Mouse (Mus musculus) common myeloid progenitor, adult 5-6 weeks (primary cell): Measurements from ENCODE around the gene Slc4a1ap. TPM values are rescaled to one million over a fixed set of nuclear protein-coding genes. Genes with fewer than 3 reads are reported as not detected.
"Not testable (repeated sequence)": the region's sequence is repeated elsewhere in the genome, so short reads cannot be mapped to it uniquely, and the experiment has no call there.

ENCODE experiments used
- ATAC-seq: replicated peaks from 2 replicates; pipeline ENCODE4 v1.8.0; 2016; ENCODE audit warnings: low read depth, mild to moderate bottlenecking, moderate TSS enrichment, inconsistent platforms; ENCODE audit not compliant: poor library complexity, severe bottlenecking
- total RNA-seq: library from RNA; stranded (forward); fragments of 200-1000, 187-1606 nt; gene quantifications from 2 replicates; pipeline ENCODE4 v1.2.3, GENCODE M21; 2017

Slc4a1ap gene
- total RNA-seq: 55.9 and 61.4 TPM in 2 replicates

DNA sequence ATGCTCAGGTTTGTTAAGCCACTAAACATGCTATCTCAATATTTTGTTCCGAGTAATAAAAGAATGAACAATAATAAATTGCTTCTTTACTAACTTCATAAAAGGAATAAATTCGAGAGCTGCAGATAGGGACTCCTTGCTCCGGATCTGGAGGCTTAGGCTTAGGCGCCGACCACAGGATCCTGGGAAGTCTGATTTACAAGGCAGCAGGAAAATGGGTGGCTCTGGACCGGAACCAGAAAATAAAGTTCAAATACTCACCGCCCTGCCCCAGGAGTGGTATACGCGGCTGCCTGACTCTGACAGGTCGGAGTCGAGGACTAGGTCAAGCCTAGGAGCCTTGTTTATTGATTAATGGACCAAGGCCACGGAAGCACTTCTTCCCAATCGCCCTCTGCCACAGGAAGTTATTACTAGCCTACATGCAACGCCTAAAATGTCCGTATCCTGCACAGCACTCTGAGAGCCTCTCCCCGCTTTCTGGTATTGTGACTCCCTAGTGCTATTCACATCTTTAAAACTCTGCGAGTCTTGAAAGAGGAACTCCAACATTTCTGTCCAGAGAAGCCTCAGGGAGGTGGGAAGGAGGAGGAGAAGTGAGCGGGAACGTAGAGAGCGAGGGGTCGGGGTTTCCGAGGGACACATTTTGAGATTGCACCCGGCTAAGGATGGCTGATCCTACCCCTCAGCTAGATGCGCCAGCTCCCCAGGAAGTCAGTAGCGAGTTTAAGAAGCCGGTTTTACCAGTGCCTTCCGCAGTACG, at the start of gene Slc4a1ap:
Slc4a1ap (plus strand) TSS at position 642 of the 763 bp plus-strand sequence.
- ATAC-seq: peak; percentile 93

DNA sequence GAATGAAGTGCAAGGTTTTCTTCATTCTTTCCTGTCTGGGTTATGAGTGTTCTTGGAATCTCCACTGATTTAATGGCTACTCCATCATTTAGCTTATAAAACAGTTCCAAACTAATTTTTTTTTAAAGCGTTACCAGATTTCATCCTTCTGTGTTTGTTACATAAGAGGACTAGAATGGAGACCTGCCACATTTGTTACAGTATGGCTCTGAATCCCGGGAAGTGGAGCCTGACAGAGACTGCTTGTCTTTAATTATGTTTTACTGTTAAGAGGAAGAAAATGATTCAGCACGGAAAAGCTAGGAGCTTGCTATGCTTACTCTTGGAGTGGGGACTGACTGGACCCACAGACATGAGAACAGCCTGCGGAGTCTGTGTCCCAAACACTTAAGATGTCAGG, 46.3 kb upstream of the Slc4a1ap start:
- no peak for ATAC-seq

DNA sequence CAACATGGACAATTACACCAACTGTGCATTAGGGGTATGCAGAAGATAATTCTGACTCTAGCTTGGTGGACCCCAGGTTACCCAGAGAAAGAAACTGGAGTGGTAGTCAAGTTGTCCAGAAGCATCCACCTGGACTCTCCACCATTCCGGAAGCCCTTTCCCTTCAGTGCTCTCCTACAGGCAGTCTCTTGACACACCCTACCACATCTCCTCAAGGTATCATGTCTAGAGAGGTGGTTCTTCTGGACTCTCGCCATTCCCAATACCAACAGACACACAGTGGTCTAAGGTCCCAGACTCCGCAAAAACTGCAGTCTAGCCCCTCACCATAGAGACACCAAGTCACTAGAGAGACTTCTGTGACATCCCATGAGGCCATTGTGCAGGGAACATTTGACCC, 41.4 kb upstream of the Slc4a1ap start, which contains the start of gene 4930548H24Rik:
4930548H24Rik (plus strand) TSS at position 301 of the 400 bp plus-strand sequence.
- no peak for ATAC-seq

DNA sequence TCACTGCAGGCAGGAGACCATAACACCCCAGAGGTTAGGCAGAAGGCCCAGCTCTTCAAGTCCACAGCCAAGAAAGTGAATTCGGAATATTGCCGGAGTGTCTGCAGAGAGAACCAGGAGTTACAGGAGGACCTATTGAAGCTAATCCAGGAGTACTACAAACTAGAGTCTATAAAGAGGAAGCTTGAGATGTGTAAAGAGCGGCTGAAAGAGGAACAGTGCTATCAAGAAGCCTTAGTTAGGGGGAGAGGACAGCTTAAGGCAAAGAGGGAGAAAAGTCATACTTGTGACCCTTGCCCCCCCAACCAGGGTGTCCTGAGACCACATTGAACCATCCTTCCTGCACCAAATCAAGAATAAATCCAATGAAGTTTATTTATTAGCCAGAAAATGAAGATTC, 38.9 kb upstream of the Slc4a1ap start:
- 0 out of 2 replicates have a peak, but pooled peaks have one; percentile 36 for ATAC-seq

DNA sequence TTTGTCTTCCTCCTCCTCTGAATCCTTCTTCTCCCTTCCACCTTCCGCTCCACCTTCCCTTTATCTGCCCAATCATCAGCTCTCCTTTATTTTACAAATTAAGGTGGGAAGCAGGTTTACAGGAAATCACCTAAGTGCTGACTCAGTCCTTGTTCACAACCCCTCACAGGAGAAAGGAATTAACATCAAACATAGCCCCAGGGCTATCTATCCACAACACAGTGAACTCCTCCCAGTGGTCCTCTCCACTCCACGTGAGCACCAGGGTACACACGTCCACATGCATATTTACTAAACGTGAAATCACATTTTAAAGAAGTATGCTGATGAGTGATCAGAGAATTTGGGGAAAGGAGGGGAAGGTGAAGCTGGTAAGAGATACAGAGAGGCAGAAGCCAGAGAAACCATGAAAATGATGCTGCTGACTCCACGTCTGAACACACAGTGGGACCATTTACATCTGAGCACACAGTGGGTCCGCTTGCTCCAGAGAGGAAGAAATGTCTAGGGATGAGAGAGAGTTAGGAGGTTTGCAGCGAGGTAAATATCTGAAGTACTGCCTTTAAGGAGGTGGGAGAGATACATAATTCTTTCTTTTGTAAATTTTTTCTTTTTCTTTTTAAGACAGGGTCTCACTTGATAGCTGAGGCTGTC, 37.6 kb upstream of the Slc4a1ap start:
- ATAC-seq: no peak

DNA sequence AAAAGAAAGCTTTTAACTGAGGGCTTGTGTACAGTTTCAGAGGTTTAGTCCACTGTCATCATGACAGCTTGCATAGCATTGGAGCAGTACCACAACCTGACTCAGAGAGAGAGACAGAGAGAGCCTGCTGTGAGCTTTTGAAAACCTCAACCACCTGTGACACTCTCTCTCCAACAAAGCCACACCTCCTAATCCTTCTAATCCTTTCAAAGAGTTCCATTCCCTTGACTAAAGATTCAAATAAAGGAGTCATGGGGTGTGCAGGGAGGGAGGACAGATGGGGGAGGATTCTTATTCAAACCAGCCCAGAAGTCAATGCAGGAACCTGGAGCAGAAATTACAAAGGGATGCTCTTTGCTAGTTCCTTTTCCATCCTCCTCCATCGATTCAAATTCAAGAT, 34.8 kb upstream of the Slc4a1ap start:
- no peak for ATAC-seq

DNA sequence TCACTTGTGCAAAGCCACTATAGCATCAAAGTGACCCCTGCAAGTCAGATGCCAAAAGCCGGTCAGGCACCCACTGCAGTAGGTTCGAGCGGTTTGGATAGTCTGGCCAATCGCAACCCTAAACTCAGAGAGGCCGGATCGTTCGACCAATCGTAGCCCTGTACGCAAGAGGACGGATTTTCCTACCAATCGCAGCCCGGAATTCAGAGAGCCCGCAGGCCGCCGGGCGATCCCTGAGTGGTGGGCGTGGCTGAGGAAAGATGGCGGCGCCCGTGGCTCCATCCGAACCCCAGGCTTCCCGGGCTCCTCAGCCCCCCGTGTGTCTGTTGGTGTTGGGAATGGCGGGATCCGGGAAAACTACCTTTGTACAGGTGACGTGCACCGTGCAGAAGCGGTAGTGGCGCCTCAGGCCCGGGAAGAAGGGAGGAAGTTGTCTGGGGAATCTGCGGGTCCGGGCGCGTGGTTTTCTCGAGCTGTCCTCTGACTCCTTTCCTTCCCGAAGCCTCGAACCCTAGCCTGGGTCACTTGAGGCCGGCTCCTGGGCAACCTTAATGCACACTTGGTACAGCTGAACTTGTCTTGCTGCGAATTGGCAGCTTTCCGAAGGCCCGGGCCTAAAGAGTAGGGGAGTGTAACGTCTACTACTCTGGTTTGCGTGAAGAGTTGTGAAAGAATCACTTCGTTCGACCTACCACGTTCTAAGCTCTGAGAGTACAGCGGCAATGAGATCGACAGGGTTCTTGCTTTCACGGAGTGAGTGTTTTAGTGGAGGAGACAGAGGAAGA, 32.1 kb upstream of the Slc4a1ap start, which contains the start of gene Gpn1:
Gpn1 (plus strand) TSS at position 229 of the 785 bp plus-strand sequence.
- peak; percentile 100 for ATAC-seq

DNA sequence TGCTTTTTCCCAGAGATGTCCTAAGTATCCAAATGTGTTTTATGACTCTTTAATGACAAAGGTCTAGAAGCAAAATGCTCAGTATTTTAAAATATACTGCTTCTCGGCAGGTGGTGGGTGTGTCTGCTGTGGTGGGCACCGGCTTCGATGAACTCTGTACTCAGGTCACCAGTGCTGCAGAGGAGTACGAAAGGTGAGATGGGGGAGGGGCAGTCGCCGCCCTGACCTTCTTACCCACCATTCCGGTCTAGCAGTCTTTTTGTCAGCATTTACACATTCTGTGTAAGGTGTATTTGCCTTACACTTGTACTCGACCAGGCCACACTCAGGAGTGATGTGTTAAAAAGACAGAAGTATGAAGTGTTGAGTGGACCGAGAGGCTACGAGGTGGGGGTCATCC, 22.0 kb upstream of the Slc4a1ap start:
- no peak for ATAC-seq

DNA sequence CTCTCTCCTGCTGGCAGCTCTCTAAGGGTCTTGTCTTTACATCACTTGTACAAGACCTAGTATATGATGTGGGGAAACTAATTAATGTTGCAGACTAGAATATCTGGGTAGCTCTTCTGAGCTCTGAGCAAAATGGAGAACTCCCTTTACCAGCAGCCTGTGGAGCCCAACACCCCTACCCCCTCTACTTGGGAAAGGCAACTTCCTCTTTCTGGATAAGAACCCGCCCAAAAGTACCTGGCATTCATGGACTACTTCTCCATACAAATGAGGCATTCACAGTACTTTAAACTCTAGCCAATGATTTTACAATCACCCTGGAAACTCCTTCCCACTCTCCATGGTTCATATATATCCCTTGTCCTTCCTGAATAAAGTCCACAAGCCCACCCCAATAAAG, 14.3 kb upstream of the Slc4a1ap start:
- peak; percentile 81 for ATAC-seq

DNA sequence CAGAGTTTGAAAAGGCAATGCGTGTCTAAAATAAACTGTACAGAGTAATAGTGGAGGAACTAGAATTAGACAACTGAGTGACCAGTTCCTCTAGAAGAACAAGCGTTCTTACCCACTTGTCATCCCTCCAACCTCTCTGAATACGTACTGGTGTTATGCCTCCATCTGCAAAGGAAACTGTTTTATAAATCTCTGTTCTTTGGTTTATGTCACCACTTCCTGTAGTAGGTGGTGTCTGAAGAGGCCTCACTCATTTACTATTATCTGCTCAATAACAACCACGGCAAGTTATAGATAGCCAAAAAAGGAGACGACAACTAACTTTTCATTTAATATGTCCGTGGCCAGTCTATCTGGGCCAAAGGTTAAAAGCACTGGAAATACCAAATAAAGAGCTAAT, 6.2 kb upstream of the Slc4a1ap start:
- no peak for ATAC-seq

DNA sequence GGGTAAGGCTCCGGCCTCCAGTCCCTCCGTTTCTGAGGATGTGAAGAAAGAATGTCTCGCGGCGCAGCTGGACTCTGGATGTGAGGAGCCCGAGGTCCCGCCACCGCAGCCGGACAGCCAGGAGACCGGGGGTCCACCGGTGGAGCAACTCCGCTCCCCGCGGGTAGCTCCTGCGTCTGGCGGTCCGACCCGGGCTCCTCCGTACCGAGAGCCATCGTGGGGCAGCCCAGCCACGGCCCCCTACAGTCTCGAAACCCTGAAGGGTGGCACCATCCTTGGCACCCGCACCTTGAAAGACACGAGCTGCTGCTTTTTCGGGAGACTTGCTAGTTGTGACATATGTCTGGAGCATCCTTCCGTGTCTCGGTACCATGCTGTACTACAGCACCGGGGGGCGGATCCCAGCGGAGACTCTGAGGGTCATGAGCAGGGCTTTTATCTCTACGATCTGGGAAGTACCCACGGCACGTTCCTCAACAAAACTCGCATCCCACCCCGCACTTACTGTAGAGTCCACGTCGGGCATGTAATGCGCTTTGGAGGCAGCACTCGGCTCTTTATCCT, 404 bp downstream of the Slc4a1ap start:
- ATAC-seq: peak; percentile 14; the same call in 1 of the 2 replicates

DNA sequence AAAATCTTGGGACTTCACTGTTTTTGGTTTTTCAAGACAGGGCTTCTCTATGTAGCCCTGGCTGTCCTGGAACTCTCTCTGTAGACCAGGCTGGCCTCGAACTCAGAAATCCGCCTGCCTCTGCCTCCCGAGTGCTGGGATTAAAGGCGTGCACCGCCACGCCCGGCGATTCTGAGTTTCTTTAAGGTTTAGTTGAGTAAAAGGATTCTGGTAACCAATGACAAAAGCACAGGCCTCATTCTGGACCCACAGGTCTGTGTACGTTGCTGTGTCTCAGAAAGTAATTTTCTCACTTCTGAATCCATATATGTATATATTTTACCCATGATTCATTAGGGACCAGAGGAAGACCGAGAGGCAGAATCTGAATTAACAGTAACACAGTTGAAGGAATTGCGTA, 912 bp downstream of the Slc4a1ap start, which contains the start of gene Supt7l:
Supt7l (minus strand) TSS at position 101 of the 400 bp plus-strand sequence.
- ATAC-seq: not testable (repeated sequence)

DNA sequence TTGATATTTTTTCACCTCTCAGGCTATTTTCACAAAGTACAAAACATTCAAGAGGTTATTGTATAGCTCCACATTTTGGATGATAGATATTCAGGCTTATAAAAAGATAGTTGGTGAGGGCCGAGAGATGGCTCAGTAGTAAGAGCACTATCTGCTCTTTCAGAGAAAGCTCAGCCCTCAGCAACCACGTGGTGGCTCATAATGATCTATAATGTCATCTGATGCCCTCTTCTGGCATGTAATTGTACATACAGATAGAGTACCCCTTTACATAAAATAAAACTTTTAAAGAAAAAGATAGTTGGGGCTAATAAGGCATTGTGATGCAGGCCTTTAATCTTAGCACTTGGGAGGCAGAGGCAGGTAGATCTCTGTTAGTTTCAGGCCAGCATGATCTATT, 1.8 kb downstream of the Slc4a1ap start:
- peak; percentile 63 for ATAC-seq

DNA sequence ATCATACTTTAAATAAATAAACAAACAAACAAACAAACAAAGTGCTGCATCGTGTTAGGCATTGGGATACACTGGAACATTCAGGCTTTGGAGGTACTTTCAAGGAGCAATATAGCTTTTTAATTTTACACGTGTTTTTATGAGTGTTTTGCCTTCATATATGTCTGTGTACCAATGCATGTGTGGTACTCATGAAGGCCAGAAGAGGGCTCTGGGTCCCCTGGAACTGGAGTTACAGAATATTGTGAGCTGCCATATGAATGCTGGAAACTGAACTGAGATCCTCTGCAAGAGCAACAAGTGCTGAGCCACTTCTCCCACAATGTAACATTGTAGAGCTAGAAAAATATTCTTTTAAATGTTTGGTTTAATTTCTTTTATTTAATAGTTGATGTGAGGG, 8.4 kb downstream of the Slc4a1ap start:
- ATAC-seq: no peak

DNA sequence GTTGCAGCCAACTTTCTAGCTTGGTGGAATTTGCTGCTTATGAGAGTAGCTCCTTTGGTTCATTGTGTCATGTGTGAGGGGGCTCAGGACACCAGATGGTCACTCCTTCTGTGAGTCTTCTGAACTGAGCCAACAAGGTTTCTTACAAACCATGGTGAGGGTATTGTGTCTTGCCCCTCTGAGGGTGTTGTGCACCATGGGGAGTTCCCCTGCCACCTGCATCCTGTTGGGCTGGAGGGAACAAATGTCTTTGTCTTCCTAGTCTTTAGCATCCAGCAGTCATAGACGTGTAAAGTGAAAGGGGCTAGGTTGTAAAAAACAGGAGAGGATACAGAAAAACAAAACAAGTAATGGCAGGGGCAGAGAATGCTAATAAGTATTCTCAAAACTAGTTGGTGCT, 32.6 kb downstream of the Slc4a1ap start:
- ATAC-seq: no peak

DNA sequence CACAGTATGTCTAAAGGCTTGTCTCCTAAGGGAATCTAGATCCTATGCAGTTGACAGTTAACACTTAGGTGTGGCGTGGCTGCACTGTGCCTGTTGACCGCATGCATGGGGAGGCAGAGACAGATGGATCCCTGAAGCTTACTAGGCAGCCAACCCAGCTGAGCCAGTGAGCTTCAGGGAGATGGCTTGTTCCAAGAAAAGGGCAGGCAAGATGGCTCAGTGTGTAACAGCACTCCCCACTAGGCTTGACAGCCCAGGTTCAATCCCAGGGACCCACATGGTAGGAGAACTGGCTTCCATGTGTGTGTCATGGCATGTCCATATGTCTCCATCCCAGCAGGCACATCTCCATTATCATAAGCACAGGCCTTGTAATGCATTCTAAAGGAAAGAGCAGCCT, 33.6 kb downstream of the Slc4a1ap start:
- ATAC-seq: no peak

DNA sequence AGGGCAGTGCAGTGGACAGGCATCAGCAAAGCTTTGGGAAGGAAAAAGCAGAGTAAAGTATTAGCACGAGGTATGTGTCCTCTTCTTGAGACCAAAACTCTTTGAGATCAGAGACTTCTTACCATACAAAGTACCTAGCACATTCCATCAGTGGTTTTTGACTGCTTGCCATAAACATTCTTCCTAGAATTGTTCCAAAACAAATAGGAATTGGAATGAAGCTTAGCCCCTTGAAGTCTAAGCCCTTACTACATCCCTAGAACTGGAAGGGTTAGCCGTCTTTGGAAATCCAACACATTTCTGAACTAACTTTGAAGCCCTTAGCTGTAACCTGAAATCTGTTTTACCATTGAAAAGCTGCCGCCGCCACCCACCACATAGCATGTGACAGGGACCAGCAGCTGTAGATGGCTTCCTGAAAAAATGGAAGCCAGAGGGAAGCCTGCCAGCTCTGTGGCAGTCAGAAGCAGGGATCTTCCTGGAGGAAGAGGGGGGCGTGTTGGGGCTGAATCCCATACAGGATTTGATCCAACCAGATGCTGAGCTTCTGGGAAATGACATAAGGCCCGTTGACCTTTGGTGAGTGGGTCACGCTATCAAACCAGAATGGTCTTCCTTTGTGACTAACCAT, 35.4 kb downstream of the Slc4a1ap start:
- no peak for ATAC-seq

DNA sequence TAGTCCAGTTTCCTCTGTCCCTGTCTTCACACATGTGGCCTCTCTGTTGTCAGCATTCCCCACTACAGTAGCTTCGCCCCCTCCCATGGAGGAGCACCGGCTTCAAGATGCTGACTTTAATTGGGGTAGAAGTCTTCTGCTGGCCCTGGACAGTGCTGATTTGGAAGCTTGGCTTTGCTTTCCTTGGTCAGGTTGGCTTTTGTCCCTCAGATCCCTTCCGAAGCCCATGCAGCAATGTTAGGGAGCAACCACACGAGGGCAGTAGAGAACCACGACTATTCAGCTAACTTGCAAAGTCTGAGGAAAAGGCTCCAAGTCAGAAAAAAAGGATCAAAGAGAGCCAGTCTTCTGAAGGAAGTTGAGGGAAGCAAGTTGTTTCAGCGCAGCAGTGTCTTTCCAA, 36.7 kb downstream of the Slc4a1ap start:
- ATAC-seq: peak; percentile 85

DNA sequence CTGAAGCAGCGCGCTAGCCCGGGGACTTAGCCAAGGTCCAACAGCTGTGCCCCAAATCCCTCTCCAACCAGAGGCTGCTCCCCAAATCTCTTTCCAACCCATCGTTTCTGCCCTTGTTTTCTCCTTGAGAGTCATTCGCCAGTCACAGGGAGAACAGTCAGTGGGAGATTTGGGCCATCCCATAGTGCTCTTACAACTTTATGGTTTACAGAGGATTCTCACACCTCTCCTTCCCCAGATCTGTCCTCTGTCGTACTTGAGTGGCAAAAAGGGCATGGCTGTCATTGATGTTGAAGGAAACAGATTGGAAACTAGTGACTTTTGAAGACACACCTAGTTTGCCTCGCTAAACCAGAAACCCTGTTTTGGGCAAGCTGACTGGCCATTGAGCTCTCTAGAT, 37.1 kb downstream of the Slc4a1ap start:
- no peak for ATAC-seq

DNA sequence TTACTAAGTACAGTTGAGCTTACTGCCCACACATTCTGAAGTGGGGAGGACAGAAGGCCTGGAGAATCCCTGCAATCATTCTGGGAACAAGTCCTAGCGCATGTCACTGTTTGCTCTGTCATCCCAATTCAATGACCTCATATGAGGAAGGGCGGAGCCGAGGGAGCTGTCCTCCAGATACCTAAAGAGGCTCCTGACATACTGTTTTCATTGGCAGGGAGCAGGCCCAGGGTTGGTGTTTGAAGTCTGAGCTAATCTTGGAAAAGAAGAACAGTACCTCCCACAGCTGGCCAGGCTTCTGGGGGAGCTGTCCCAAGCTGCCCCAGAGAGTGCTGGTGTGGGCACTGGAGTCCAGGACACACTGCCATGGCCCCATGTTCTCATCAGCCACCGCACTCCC, 38.2 kb downstream of the Slc4a1ap start:
- no peak for ATAC-seq
